Mouse (Mus musculus): Measurements from ENCODE around the gene Rap2b. TPM values are rescaled to one million over a fixed set of nuclear protein-coding genes. Genes with fewer than 3 reads are reported as not detected.

Rap2b gene
- polyA plus RNA-seq (2012; rRNA removed) (8.2 and 8.7 TPM in 2 replicates), polyA plus RNA-seq (2014; fragmentation: Nextera tagmentation; extraction: Ambion mirVana) (15.4 and 15.9 TPM in 2 replicates)

DNA sequence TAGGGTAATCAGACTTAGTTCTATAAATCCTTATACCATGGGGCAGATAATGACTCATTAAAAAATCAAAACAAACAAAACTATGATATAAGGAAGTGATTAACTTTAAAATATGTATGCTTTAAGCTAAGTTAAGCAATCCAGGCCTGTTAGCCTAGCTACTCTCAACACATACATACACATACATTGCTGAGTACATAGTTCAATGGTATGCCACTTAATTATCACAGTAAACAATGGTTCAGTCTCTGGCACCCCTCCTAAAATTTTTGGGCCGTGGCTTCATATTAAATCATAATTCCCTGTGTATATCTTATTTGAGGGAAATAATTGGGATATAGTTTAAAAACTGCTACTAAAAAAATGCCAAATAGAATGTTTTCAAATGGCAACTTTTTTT is at the start of gene Rap2b:
Rap2b (plus strand) TSS at position 301 of the 400 bp plus-strand sequence.
- Histone ChIP-seq H3K4me3 (replicated peaks; ENCODE audit: low read length) (no peak within 1 kb of the TSS), H3K36me3 (ENCODE audit: control insufficient read depth, insufficient read depth, low read length) (no peaks in the 10 kb centered on the region), H3K9ac (ENCODE audit: low read depth, low read length, severe bottlenecking) (no peak within 1 kb of the TSS), H3K4me1 (ENCODE audit: control insufficient read depth, insufficient read depth, low read length) (peaks cover 2% of the 10 kb centered on the region; the same call in 1 of the 2 replicates), H3K9me3 (ENCODE audit: control insufficient read depth, low read length) (no peaks in the 10 kb centered on the region), H3K4me2 (replicated peaks; ENCODE audit: low read depth, low read length, severe bottlenecking) (no peak within 1 kb of the TSS), H3K27me3 (ENCODE audit: control insufficient read depth, insufficient read depth, low read length) (no peaks in the 10 kb centered on the region), H3K27ac (replicated peaks; ENCODE audit: low read depth, low read length) (no peak within 1 kb of the TSS)
- WGBS, result 87% methylated on average over 1 of the region's 1 CpGs
- ATAC-seq (ENCODE audit: low FRiP score, low read depth) (no peak), DNase-seq (ENCODE audit: low spot score) (no peak)
- TF ChIP-seq POLR2A (IDR thresholded peaks at IDR 0.05; ENCODE audit: borderline replicate concordance, extremely low read depth, insufficient read depth, insufficient read length), result no peak

GRCm38 (mm10) chr3:61315002-61315401 is 46.4 kb upstream of the Rap2b start:
- no peaks in the 10 kb centered on the region for H3K9me3 ChIP-seq (ENCODE audit: control insufficient read depth, low read length)
- no peak overlapping the region for H3K4me3 ChIP-seq (replicated peaks; ENCODE audit: low read length)
- no peaks in the 10 kb centered on the region for H3K27me3 ChIP-seq (ENCODE audit: control insufficient read depth, insufficient read depth, low read length)
- no peak overlapping the region for H3K9ac ChIP-seq (ENCODE audit: low read depth, low read length, severe bottlenecking)
- DNase-seq (ENCODE audit: low spot score), result no peak
- WGBS, result 86% methylated on average over 2 of the region's 2 CpGs
- H3K36me3 ChIP-seq (ENCODE audit: control insufficient read depth, insufficient read depth, low read length), result no peaks in the 10 kb centered on the region
- TF ChIP-seq POLR2A (IDR thresholded peaks at IDR 0.05; ENCODE audit: borderline replicate concordance, extremely low read depth, insufficient read depth, insufficient read length), result no peak
- no peak overlapping the region for H3K4me2 ChIP-seq (replicated peaks; ENCODE audit: low read depth, low read length, severe bottlenecking)
- no peak overlapping the region for H3K27ac ChIP-seq (replicated peaks; ENCODE audit: low read depth, low read length)
- H3K4me1 ChIP-seq (ENCODE audit: control insufficient read depth, insufficient read depth, low read length), result peaks cover 2% of the 10 kb centered on the region; the same call in 1 of the 2 replicates
- no peak for ATAC-seq (ENCODE audit: low FRiP score, low read depth)

DNA sequence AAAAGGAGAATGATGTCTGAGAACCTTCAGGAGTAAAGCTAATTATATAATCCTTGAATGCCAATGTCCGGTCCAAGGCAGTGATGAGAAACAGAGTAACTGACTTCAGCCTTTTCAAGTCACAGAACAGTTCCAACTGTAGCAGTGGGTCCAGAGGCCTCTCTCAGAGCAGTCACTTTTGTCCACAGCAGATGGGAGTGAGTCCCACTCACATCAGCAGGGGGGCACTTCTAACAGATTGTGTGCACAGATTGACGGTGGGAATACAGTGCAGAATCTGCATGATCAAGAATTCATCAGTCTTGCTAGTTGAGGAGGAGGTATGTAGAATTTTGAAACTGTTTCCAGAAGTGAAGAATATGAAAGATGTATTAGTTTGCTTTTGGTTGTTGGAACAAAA is 41.4 kb upstream of the Rap2b start:
- WGBS, result 84% methylated on average over 2 of the region's 2 CpGs
- no peak overlapping the region for H3K4me2 ChIP-seq (replicated peaks; ENCODE audit: low read depth, low read length, severe bottlenecking)
- H3K9me3 ChIP-seq (ENCODE audit: control insufficient read depth, low read length), result no peaks in the 10 kb centered on the region
- TF ChIP-seq POLR2A (IDR thresholded peaks at IDR 0.05; ENCODE audit: borderline replicate concordance, extremely low read depth, insufficient read depth, insufficient read length), result no peak
- no peak for ATAC-seq (ENCODE audit: low FRiP score, low read depth)
- H3K36me3 ChIP-seq (ENCODE audit: control insufficient read depth, insufficient read depth, low read length), result no peaks in the 10 kb centered on the region
- no peak overlapping the region for H3K4me3 ChIP-seq (replicated peaks; ENCODE audit: low read length)
- H3K9ac ChIP-seq (ENCODE audit: low read depth, low read length, severe bottlenecking), result no peak overlapping the region
- H3K27me3 ChIP-seq (ENCODE audit: control insufficient read depth, insufficient read depth, low read length), result no peaks in the 10 kb centered on the region
- peaks cover 2% of the 10 kb centered on the region; the same call in 1 of the 2 replicates for H3K4me1 ChIP-seq (ENCODE audit: control insufficient read depth, insufficient read depth, low read length)
- no peak for DNase-seq (ENCODE audit: low spot score)
- no peak overlapping the region for H3K27ac ChIP-seq (replicated peaks; ENCODE audit: low read depth, low read length)

DNA sequence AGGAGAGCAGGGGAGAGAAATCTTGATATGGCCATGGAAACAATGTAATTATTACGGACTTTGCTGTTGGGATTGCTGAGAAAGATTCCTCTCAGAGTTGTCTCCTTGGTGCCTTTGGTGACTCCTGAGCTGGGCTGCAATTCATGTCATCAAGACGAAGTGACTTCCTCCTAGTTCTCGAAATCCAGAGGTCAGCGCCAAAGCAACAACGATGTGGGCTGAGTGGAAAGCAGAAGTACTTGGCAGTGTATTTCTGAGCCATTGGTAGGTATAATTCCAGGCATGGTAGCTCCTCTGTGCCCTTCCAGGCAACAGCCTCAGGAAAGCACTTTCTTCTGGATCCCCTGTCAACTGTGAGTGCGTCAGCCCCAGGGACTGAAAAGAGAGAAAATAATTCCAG is 39.8 kb upstream of the Rap2b start:
- no peak overlapping the region for H3K4me2 ChIP-seq (replicated peaks; ENCODE audit: low read depth, low read length, severe bottlenecking)
- H3K36me3 ChIP-seq (ENCODE audit: control insufficient read depth, insufficient read depth, low read length), result no peaks in the 10 kb centered on the region
- H3K27me3 ChIP-seq (ENCODE audit: control insufficient read depth, insufficient read depth, low read length), result no peaks in the 10 kb centered on the region
- WGBS, result 86% methylated on average over 6 of the region's 6 CpGs
- H3K27ac ChIP-seq (replicated peaks; ENCODE audit: low read depth, low read length), result no peak overlapping the region
- ATAC-seq (ENCODE audit: low FRiP score, low read depth), result no peak
- H3K9me3 ChIP-seq (ENCODE audit: control insufficient read depth, low read length), result no peaks in the 10 kb centered on the region
- DNase-seq (ENCODE audit: low spot score), result no peak
- H3K9ac ChIP-seq (ENCODE audit: low read depth, low read length, severe bottlenecking), result no peak overlapping the region
- no peak overlapping the region for H3K4me3 ChIP-seq (replicated peaks; ENCODE audit: low read length)
- TF ChIP-seq POLR2A (IDR thresholded peaks at IDR 0.05; ENCODE audit: borderline replicate concordance, extremely low read depth, insufficient read depth, insufficient read length), result no peak
- H3K4me1 ChIP-seq (ENCODE audit: control insufficient read depth, insufficient read depth, low read length), result no peaks in the 10 kb centered on the region; the same call in 1 of the 2 replicates

DNA sequence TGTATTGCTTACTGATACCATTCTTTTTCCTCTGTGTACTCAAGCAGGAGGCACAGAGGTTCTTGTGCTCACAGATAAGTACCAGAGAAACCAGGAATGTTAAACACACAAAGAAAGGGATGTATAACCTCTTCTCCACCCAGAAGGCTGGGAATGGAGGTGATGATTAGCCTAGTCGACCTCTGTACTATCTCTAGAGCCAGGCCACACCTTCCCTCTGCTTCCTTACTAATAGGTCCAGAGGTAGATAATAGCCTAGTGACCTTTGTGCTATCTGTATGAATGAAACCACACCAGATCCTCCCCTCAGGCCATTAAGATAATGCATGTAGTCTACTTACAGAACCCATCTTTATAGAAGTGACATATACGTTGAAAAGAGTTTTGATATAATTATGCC is 25.2 kb upstream of the Rap2b start:
- Histone ChIP-seq H3K27me3 (ENCODE audit: control insufficient read depth, insufficient read depth, low read length) (no peaks in the 10 kb centered on the region), H3K36me3 (ENCODE audit: control insufficient read depth, insufficient read depth, low read length) (no peaks in the 10 kb centered on the region), H3K9me3 (ENCODE audit: control insufficient read depth, low read length) (no peaks in the 10 kb centered on the region), H3K4me1 (ENCODE audit: control insufficient read depth, insufficient read depth, low read length) (no peaks in the 10 kb centered on the region), H3K4me2 (replicated peaks; ENCODE audit: low read depth, low read length, severe bottlenecking) (no peak overlapping the region), H3K9ac (ENCODE audit: low read depth, low read length, severe bottlenecking) (no peak overlapping the region), H3K27ac (replicated peaks; ENCODE audit: low read depth, low read length) (no peak overlapping the region), H3K4me3 (replicated peaks; ENCODE audit: low read length) (no peak overlapping the region)
- WGBS, result 35% methylated on average over 2 of the region's 2 CpGs
- ATAC-seq (ENCODE audit: low FRiP score, low read depth) (no peak), DNase-seq (ENCODE audit: low spot score) (no peak)
- TF ChIP-seq POLR2A (IDR thresholded peaks at IDR 0.05; ENCODE audit: borderline replicate concordance, extremely low read depth, insufficient read depth, insufficient read length), result no peak

- no peaks in the 10 kb centered on the region for H3K27me3 ChIP-seq (ENCODE audit: control insufficient read depth, insufficient read depth, low read length)
- no peaks in the 10 kb centered on the region for H3K4me1 ChIP-seq (ENCODE audit: control insufficient read depth, insufficient read depth, low read length)
- DNase-seq (ENCODE audit: low spot score) (no peak), ATAC-seq (ENCODE audit: low FRiP score, low read depth) (no peak)
- no peak overlapping the region for H3K4me2 ChIP-seq (replicated peaks; ENCODE audit: low read depth, low read length, severe bottlenecking)
- no peak overlapping the region for H3K9ac ChIP-seq (ENCODE audit: low read depth, low read length, severe bottlenecking)
- no peaks in the 10 kb centered on the region for H3K36me3 ChIP-seq (ENCODE audit: control insufficient read depth, insufficient read depth, low read length)
- TF ChIP-seq POLR2A (IDR thresholded peaks at IDR 0.05; ENCODE audit: borderline replicate concordance, extremely low read depth, insufficient read depth, insufficient read length), result no peak
- WGBS, result 75% methylated on average over 3 of the region's 3 CpGs
- H3K4me3 ChIP-seq (replicated peaks; ENCODE audit: low read length), result no peak overlapping the region
- no peaks in the 10 kb centered on the region for H3K9me3 ChIP-seq (ENCODE audit: control insufficient read depth, low read length)
- no peak overlapping the region for H3K27ac ChIP-seq (replicated peaks; ENCODE audit: low read depth, low read length)
These were observed 24.2 kb upstream of the Rap2b start for GRCm38 (mm10) chr3:61337230-61337629.

All from limb, embryonic 14.5 days (tissue).